Mouse (Mus musculus) embryonic facial prominence, embryonic 11.5 days (tissue): Measurements from ENCODE around the gene BC030867. TPM values are rescaled to one million over a fixed set of nuclear protein-coding genes. Genes with fewer than 3 reads are reported as not detected.

Experiments used
- ATAC-seq: fragments of 200-750 bp; cut with Nextera tagmentation; replicated peaks from 2 replicates; pipeline ENCODE4 v1.8.0; 2017; ENCODE audit warnings: low read depth; ENCODE audit not compliant: insufficient number of reproducible peaks, low FRiP score, low TSS enrichment
- DNase-seq: peaks from one replicate; pipeline ENCODE4 v3.0.0-alpha.2; 2015; ENCODE audit warnings: low spot score
- H3K27ac ChIP-seq: fragments of 300-500 bp; sonication (generic); replicated peaks from 2 replicates; pipeline ENCODE4 v1.5.1; 2014; ENCODE audit warnings: mild to moderate bottlenecking, low read depth, low read length, control low read depth
- H3K27me3 ChIP-seq: fragments of 300-500 bp; sonication (generic); 2 replicates; pipeline ENCODE4 v1.6.1; 2014; ENCODE audit warnings: mild to moderate bottlenecking, low read length, moderate library complexity, mixed read lengths; ENCODE audit not compliant: control insufficient read depth, insufficient read depth
- H3K36me3 ChIP-seq: fragments of 300-500 bp; sonication (generic); replicated peaks from 2 replicates; pipeline ENCODE4 v1.6.1; 2014; ENCODE audit warnings: low read depth, mild to moderate bottlenecking, low read length, moderate library complexity, mixed read lengths; ENCODE audit not compliant: control insufficient read depth, insufficient read depth
- H3K4me1 ChIP-seq: fragments of 300-500 bp; sonication (generic); 2 replicates; pipeline ENCODE4 v1.6.1; 2014; ENCODE audit warnings: low read length, mixed read lengths; ENCODE audit not compliant: control insufficient read depth, insufficient read depth
- H3K4me2 ChIP-seq: fragments of 300-500 bp; sonication (generic); 2 replicates; pipeline ENCODE4 v1.6.1; 2014; ENCODE audit warnings: low read depth, mild to moderate bottlenecking, control low read depth, low read length, moderate library complexity
- H3K4me3 ChIP-seq: fragments of 300-500 bp; sonication (generic); 2 replicates; pipeline ENCODE4 v1.5.1; 2014; ENCODE audit warnings: low read depth, low read length, control low read depth
- H3K9ac ChIP-seq: fragments of 300-500 bp; sonication (generic); replicated peaks from 2 replicates; pipeline ENCODE4 v1.6.1; 2014; ENCODE audit warnings: mild to moderate bottlenecking, control low read depth, low read length
- H3K9me3 ChIP-seq: fragments of 300-500 bp; sonication (generic); replicated peaks from 2 replicates; pipeline ENCODE4 v1.6.1; 2016; ENCODE audit warnings: mild to moderate bottlenecking, low read length, inconsistent platforms, mixed read lengths; ENCODE audit not compliant: control insufficient read depth
- WGBS: fragments of 180-500 bp; shearing (Covaris S2); extraction: QIAGEN DNeasy Blood & Tissue Kit; methylation state at CpG from one replicate; pipeline ENCODE4 v1.1.7; 2014; 5-methylcytosine and 5-hydroxymethylcytosine counted together
- polyA plus RNA-seq: library from polyadenylated mRNA; unstranded; fragments of >200 nt; fragmentation: Nextera tagmentation; extraction: Ambion mirVana; gene quantifications from 2 replicates; pipeline ENCODE4 v1.2.1, GENCODE M21; 2014

The BC030867 gene
- polyA plus RNA-seq, 1 experiment from 2014 or later = 20.8 TPM

DNA sequence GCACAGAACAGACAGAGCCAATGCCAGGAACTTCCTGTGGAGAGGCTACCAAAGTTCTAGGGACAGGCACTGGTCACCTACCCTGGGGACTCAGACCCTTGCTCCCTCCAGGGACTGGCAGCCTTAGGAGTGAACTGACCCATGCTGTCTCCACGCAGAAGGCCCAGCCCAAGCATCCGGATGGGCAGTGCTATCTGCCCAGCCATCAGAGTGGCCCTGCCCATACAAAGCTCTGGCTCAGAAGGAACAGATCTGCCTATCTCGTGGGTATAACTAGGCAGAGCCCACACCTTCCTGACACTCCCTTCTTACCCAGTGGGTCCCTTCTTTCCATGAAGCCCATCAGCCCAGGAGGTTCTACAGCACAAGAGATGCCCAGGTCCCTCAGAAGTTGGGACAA is 38.5 kb upstream of the BC030867 start:
- 70% methylated on average over 3 of the region's 3 CpGs for WGBS
- Histone ChIP-seq H3K9ac (no peak overlapping the region), H3K9me3 (no peaks in the 10 kb centered on the region), H3K4me3 (no peak overlapping the region), H3K36me3 (no peaks in the 10 kb centered on the region; the same call in 1 of the 2 replicates), H3K4me1 (peaks cover 17% of the 10 kb centered on the region), H3K27me3 (no peaks in the 10 kb centered on the region), H3K27ac (no peak overlapping the region), H3K4me2 (no peak overlapping the region)
- ATAC-seq = no peak
- DNase-seq = no peak

DNA sequence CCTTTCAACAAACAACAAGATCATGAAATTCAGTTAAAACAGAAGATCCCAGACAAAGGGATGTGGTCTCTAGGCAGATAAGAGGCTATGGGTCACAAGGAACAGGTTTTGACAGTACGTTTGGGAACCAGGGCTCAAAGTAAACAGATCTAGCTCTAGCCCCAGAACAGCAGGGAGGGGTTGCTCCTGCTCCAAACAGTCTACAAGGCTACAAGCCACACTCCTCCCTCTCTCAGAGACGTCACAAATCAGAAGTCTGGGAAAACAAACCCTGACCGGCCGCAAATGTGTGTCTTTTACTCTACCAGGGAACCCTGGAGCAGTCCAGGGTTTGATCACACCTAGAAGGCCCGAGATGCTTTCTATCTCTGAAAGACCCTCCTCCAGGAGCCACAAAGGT is 37.7 kb upstream of the BC030867 start:
- no peak for DNase-seq

DNA sequence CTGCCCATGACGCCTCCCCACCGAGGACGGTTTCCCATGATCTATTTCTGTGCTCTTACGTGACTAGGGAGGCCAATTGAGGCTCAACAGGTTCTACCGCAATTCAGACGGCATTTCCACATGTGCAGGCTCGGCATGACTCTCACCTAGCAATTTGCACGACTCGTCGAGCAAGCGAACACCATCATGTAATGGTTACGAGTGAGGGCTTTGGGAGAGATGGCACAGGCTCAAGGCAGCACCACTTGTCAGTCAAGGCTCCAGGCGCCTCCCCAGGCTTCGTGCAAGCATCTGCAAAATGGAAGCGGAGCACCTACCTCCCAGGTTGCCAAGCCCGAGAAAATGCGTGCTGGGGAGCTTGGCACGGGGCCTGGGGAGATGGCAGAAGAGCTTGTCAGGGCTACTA is 36.7 kb upstream of the BC030867 start:
- Histone ChIP-seq H3K9ac (no peak overlapping the region), H3K27ac (no peak overlapping the region), H3K4me2 (no peak overlapping the region), H3K36me3 (no peaks in the 10 kb centered on the region), H3K4me3 (no peak overlapping the region), H3K9me3 (no peaks in the 10 kb centered on the region), H3K27me3 (no peaks in the 10 kb centered on the region), H3K4me1 (peaks cover 17% of the 10 kb centered on the region)
- WGBS = 67% methylated on average over 18 of the region's 18 CpGs
- ATAC-seq (no peak), DNase-seq (no peak)

More for the DNA sequence above, 37.7 kb upstream of the BC030867 start:
- no peak overlapping the region for H3K9ac ChIP-seq
- H3K36me3 ChIP-seq = no peaks in the 10 kb centered on the region; the same call in 1 of the 2 replicates
- no peak overlapping the region for H3K4me3 ChIP-seq
- no peaks in the 10 kb centered on the region for H3K9me3 ChIP-seq
- H3K27me3 ChIP-seq = no peaks in the 10 kb centered on the region
- ATAC-seq = no peak
- H3K27ac ChIP-seq = no peak overlapping the region
- H3K4me1 ChIP-seq = peaks cover 21% of the 10 kb centered on the region
- WGBS = 34% methylated on average over 5 of the region's 5 CpGs
- no peak overlapping the region for H3K4me2 ChIP-seq

DNA sequence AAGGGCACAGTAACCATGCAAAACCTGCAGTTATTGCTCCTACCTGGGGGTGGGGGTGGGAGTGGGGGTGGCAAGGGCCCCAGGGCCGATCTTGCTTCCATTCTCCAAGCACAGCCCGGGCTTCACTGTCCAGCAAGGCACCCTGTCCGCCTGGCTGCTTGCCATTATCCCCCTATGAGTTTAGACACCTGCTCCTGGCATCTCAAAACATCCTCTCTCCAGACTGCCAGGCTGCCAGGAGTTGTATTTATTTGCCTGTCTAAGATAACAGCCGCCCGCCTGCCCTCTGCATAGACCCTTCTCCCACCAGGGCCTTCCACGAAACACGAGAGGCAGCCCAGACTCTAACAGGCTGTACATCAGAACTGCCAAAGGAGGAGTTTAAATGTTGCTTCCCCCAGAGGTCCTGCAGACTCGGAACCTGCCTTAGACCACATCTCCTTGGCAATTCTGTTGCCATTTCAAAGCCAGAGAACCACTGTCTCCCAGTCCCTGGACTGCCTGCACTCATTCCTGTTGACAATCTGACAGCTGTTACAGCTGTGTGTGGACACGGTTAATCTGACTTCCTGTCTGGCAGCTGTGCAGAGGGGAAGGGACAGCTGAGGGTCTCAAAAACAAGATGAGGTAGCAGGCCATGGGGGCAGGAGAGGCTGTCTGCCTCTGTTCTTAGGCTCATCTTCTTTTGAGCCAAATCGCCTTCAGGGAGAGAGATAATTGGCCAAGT is 34.1 kb upstream of the BC030867 start:
- H3K9me3 ChIP-seq = no peaks in the 10 kb centered on the region
- no peak overlapping the region for H3K4me2 ChIP-seq
- H3K36me3 ChIP-seq = no peaks in the 10 kb centered on the region
- no peaks in the 10 kb centered on the region for H3K27me3 ChIP-seq
- H3K4me3 ChIP-seq = no peak overlapping the region
- ATAC-seq (no peak), DNase-seq (no peak)
- no peak overlapping the region for H3K27ac ChIP-seq
- WGBS = 56% methylated on average over 10 of the region's 10 CpGs
- no peak overlapping the region for H3K9ac ChIP-seq
- peaks cover 18% of the 10 kb centered on the region; the same call in 1 of the 2 replicates for H3K4me1 ChIP-seq

DNA sequence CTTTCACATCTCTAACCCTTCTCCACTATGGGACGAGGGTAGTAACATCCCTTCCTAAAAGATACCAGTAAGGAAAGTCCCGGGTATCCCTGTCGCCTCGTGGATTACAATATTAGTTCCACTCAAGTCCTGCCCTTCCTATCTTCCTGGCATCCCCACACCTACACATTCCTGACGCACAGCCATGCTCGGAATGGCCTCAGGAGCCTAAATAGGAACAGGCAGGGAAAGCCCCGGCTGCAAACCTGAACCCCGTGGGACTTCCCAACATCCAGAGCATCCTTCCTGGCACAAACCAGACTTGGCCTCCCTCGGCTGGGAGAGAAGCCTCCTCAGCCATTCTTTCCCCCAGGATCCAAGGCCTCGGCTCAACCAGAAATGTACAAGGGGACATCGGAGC is 33.2 kb upstream of the BC030867 start:
- Histone ChIP-seq H3K4me2 (no peak overlapping the region), H3K27ac (no peak overlapping the region)

DNA sequence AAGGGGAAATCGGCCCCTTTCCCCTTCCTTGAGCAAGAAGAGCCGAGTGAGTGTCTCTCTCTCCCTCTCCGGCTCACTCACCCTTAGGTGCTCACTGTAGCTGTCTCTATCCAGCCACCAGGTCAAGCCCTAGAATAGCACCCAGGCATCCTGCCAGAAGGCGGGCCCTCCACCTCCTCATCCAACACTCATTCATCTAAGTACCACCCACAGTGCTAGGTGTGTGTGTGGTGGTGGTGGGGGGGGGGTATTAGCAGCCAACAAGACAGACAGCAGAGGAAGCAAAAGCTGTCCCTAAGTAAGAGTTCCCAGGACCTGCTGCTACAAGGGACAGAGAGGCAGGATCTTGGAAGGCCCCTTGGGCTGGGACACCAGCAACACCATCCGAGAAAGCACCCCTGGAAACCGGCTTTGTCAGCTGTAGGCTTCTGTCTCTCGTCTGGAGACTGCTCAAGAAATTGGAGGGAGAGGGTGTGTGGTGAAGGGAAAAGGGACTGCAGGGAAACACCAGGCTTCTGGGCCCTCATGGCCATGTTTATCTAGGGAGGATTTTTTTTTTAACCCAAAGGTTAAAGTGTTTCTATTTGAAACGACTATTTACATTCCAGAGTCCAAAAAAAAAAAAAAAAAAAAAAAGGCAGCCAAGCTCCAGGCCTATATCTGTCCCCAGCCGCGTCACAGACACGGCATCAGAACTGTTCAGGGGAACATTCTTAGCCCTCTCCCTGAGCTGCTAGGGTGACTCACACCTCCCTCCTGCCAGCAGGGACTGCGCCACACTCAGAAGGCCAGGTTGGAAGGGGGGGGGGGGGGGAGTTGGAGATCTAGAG is 32.4 kb upstream of the BC030867 start:
- ATAC-seq = no peak
- no peak overlapping the region for H3K27ac ChIP-seq
- H3K4me2 ChIP-seq = no peak overlapping the region
- H3K36me3 ChIP-seq = no peaks in the 10 kb centered on the region
- WGBS = 37% methylated on average over 12 of the region's 12 CpGs
- no peaks in the 10 kb centered on the region for H3K9me3 ChIP-seq
- no peak overlapping the region for H3K4me3 ChIP-seq
- H3K9ac ChIP-seq = no peak overlapping the region
- H3K27me3 ChIP-seq = no peaks in the 10 kb centered on the region
- no peak for DNase-seq
- H3K4me1 ChIP-seq = peaks cover 18% of the 10 kb centered on the region; the same call in 1 of the 2 replicates

More for the DNA sequence above, 33.2 kb upstream of the BC030867 start:
- Histone ChIP-seq H3K27me3 (no peaks in the 10 kb centered on the region), H3K4me1 (peaks cover 18% of the 10 kb centered on the region; the same call in 1 of the 2 replicates), H3K36me3 (no peaks in the 10 kb centered on the region), H3K9me3 (no peaks in the 10 kb centered on the region), H3K4me3 (no peak overlapping the region), H3K9ac (no peak overlapping the region)
- no peak for DNase-seq
- ATAC-seq = no peak
- WGBS = 64% methylated on average over 11 of the region's 11 CpGs

DNA sequence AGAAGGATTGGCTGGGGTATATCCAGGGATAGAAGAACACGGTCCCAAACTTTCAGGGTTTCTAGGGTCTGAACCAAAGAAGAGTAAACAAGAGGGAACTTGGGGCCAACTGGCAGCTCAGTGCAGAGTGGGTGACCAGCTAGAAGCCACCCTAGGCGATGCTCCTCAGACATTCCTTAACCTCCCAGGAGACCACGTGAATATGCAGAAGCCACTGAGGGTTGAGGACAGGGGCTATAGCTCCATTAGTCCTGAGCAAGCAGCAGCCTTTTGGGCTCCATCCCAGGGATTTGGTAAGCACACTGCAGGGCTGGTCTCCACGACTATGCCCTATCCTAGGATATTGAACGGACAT is 31.8 kb upstream of the BC030867 start:
- Histone ChIP-seq H3K4me2 (0 out of 2 replicates have a peak overlapping the region, but pooled peaks have one; percentile 13), H3K4me3 (no peak overlapping the region), H3K27ac (no peak overlapping the region), H3K9me3 (no peaks in the 10 kb centered on the region), H3K36me3 (no peaks in the 10 kb centered on the region), H3K9ac (peak overlapping the region; percentile 18; the same call in 1 of the 2 replicates), H3K27me3 (no peaks in the 10 kb centered on the region), H3K4me1 (peaks cover 18% of the 10 kb centered on the region; the same call in 1 of the 2 replicates)
- WGBS = 62% methylated on average over 5 of the region's 5 CpGs
- ATAC-seq (no peak), DNase-seq (no peak)

DNA sequence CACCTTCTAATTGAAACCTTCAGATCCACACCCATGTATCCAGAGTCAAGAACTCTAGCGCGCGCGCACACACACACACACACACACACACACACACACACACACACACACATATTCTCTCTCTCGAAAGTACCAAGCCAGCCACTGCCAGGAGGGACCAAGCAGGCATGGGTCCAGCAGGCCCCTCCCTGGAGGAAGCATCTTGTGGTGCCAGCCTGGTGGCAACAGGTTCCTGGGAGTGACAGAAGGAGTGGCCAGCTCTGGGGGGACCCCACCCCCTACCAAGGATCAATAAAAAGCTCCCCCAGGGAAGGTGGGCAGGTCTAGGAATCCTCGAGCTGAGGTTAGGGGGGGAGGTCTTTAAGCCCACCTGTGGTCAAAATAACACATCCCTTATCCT is 31.3 kb upstream of the BC030867 start:
- Histone ChIP-seq H3K9ac (no peak overlapping the region), H3K27ac (no peak overlapping the region), H3K4me1 (peaks cover 18% of the 10 kb centered on the region; the same call in 1 of the 2 replicates), H3K9me3 (no peaks in the 10 kb centered on the region), H3K36me3 (no peaks in the 10 kb centered on the region), H3K27me3 (no peaks in the 10 kb centered on the region), H3K4me3 (no peak overlapping the region), H3K4me2 (no peak overlapping the region)
- DNase-seq (no peak), ATAC-seq (no peak)
- 73% methylated on average over 6 of the region's 6 CpGs for whole genome bisulfite sequencing
